Mouse (Mus musculus) ES-Bruce4 (cell line): ENCODE measurements at regions not wholly inside any gene's neighbourhood (a gene's known extent, or its start where the extent isn't known, plus 50 kb on each side); places are given as distances from the start of the nearest gene placed in this dataset.

ENCODE experiments used
- CTCF ChIP-seq: IDR thresholded peaks from one replicate; pipeline ENCODE4 v1.8.1; 2011; ENCODE audit warnings: low read depth, low read length
- EP300 ChIP-seq: IDR thresholded peaks from 2 replicates; pipeline ENCODE4 v1.6.1; 2011; ENCODE audit warnings: low read depth, low read length; ENCODE audit not compliant: insufficient read depth
- POLR2A ChIP-seq: IDR thresholded peaks from one replicate; pipeline ENCODE4 v1.8.1; 2011; ENCODE audit warnings: low read length; ENCODE audit not compliant: insufficient read depth

DNA sequence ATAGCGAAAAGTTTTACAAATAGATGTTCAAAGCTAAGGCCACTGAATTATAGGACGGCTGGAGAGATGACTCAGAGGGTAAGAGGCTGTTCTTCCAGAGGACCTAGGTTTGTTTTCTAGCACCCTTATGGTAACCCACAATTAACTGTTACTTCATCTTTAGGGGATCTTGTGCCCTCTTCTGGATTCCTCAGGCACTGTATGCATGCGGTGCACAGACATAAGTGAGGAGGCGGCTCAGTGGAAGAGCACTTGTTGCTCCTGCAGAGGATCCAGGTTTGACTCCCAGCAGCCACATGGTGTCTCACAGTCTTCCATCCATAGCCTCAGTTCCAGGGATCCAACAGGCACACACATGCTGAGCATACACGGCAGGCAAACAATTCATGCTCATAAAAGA lies 89.7 kb upstream of the Shb start:
- TF ChIP-seq POLR2A (no peak), EP300 (no peak), CTCF (peak; percentile 51)
